Mouse (Mus musculus) E14TG2a.4 (cell line): ENCODE data around the gene Smc4.

Experiments
- CTCF ChIP-seq: conservative IDR thresholded peaks from 2 replicates; pipeline ENCODE4 v1.5.1; 2014; ENCODE audit warnings: low read length
- NANOG ChIP-seq: IDR thresholded peaks from 2 replicates; pipeline ENCODE4 v1.6.1; 2014; ENCODE audit warnings: borderline replicate concordance, low read length, mixed read lengths

DNA sequence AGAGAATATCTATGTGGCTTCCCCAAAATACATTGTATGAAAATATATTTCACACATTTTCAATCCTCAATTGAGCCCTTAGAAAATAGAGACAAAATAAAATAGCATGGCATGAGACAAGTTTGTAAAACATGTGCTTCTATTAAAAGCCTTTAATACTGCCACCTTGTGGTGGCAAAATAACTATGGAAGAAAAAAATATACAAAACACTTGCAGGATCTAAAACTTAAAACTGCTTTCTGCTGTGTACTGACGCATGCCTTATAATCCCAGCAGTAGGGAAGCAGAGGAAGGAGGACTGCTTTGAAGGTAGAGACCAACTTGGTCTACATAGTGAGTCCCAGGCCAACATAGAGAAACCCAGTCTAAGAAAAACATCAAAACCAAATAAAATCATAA, 59.5 kb downstream of the Smc4 start:
- TF ChIP-seq CTCF = peak; percentile 66
- no peak for TF ChIP-seq NANOG
